Mouse (Mus musculus): ENCODE measurements around the gene Mmp24.
"Not testable (repeated sequence)": the region's sequence is repeated elsewhere in the genome, so short reads cannot be mapped to it uniquely, and the experiment has no call there.

Mmp24 gene

DNA sequence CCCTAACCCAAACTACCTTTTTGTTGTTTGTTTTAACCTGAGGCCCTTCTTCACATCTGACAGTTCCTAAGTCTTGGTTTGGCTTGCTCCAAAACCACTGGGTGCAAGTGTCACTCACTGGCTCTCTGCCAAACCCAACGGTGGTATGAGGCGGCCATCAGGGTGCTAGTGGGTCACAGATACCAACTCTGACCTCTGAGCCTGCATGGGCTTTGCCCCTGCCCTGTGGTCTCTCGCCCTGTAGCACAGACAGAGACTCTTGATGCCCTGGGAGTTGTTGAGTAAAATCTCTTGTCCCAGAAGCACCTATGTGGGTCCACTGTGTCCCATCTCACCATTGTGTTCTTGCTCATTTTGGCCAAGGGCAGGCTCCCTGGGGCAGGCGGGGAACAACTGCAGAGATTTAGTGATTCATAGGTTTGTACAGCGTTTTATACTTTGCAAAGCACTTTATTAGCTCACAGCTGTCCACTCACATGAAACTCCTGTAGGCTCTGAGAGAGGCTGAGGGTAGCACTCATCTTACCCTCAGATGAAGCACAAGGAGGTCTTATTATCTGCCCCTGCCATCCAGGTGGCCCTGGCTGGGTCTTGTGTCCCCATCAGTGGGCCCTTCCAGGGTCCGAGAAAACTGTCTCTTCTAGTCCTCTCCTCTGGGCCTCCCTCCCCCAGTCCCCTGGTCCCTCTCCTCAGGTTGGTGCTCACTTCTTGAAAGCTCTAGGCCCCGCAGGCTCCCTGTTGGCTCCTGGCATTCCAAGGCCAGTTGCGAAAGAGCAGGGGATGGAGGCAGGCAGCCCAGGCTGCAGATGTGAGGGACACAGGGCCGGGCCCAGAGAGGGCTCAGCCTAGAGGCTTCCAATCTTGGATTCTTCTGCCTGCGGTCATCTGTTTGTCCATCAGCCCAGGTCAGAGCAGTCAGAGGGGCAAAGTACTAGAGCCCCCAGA, 42.4 kb downstream of the Mmp24 start:
- no peak for DNase-seq

DNA sequence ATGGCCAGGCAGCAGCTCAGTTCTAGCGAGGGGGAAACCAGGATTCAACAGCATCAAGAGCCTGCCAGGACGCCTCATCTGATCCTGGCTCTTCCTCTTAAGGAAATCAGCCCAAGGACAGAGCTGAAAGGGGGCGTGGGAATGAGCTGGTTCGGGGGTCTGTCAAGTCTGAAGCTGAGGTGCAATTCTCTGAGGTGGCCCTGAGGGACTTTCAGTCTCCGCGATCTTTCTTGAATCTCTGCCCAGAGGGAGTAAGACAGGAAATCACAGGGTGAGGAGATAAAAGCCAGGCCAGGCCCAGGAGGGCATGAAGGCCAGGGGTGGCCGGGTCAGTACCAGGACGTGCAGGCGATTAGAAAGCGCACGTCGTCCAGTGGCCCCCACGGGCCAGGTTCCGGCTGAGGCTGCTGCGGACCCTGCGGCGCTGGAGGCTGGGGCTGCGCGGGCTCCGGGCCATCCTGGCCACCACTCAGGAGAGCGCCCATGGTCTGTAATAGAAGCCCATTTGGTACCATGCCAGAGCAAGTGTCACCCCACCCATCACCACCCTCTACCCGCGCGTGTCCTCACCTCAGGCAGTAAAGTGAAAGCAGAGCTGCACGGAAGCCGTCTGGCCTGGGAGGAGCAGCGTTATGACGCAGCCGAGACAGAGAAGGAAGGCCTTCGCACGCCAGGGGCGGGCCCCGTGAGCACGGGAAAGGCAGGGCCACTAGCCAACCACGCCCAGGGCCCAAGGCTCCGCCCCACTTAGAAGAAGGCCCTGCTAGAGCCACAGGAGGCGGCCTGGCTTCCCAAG, 43.7 kb downstream of the Mmp24 start:
- DNase-seq = peak; percentile 98

DNA sequence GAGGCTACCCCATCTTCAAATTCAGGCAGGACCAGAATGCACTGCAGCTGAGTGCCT, 44.1 kb downstream of the Mmp24 start, which contains the start of gene BC029722:
TSS of gene BC029722 (minus strand) at position 35 of the 57 bp plus-strand sequence.
- no peak for DNase-seq

DNA sequence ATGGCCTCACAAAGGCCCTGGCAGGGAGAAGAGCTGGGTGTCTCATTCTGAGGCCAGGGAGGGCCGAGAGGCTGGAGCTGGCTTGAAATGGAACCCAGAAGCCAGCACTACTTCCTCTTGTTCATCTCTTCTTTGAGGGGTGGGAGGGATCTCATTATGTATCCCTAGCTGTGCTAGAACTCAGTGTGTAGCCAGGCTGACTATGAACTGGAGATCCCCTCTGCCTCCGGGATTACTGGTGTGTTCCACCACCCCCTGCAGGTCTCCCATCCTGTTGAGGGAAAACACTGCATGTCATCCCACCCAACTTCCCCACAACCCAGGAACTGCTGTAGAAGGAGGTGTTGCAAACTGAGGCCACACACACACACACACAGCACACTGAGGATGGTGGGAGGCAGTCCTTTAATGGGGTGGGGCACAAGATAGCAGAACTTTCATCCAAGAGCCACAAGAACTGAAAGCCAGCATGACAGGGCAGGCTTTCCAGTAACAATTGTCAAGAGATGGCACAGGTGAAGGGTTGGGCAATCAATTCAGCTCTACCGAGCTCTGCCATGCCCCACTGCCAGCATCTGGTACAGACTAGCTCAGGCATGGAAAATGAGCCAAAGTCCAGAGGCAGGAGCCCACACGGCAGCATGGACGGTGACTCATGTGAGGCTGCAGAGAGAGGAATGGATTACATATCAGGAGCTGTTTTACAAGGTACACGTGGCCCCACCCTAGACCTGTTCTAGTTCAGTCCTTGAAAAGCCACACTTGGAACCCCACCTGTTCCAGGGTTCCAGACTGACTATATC, 44.5 kb downstream of the Mmp24 start:
- DNase-seq = no peak

DNA sequence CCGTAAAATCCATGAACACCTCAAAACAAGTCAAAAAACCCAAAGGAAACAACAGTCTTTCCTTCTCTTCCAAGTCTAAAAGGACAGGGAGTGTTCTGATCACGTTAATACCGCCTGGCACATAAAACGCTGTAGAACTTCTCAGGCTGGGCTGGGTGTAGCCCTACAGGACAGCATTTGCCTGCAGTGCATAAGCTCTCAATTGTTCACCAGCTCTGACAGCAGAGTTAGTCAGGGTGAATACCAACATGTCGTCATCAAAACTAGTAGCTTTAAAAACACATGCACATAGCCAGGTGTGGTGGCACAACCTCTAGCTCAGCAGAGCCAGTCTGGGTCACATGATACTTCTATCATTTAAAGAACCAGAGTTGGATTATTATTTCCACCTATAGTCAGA, 45.6 kb downstream of the Mmp24 start:
- DNase-seq = no peak

DNA sequence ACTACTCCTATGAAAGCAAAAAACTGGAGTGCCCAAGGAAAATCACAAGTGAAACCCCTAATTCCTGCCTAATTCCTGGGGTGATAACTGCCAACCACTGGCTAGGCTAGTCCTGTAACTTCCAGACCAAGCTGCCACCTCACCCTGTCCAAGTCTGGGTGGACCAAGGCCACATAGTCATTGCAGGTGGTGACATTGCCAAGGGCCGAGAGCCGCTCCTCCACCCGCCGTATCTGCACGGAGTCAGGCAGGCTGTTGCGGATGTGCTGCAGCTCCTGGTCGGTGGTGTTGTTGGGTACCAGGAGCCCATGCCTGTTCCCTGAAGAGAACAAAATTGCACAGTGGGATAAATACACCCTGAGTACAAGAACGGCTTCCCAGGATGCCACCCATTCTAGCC, 48.6 kb downstream of the Mmp24 start:
- no peak for DNase-seq

DNA sequence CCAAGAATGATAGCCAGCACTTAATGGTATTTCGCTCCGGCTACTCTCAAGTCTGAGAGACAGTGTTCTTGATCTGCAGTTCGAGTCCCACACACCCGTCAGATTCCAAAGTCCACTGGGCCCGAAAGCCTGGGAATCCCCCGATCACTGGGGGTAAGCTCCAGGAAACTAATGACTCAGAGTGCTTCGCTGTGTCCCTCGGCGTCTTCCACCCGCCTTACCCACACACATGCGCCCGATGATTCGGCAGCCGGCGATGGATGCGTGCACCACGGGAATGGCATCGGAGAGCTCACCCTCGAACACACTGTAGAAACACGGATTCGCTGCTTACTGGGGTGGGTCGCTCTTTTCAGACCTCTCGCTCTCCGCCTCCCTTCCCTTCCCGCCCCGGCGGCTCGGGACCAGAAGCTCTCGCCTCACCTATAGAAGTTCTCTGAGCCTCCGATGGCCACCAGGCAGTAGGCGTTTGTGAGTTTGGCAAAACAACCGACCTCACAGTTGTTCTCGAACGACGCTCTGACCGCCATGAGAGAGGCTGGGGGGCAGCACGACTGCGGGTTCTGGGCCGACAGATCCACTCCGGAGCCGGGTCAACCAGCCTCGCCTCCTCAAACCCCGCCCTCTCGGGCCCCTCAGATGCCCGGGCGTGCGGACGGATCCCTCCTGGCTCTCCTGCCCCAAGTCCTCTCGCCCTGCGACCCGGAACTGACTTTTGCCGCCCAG, 50.9 kb downstream of the Mmp24 start:
- no peak for DNase-seq

DNA sequence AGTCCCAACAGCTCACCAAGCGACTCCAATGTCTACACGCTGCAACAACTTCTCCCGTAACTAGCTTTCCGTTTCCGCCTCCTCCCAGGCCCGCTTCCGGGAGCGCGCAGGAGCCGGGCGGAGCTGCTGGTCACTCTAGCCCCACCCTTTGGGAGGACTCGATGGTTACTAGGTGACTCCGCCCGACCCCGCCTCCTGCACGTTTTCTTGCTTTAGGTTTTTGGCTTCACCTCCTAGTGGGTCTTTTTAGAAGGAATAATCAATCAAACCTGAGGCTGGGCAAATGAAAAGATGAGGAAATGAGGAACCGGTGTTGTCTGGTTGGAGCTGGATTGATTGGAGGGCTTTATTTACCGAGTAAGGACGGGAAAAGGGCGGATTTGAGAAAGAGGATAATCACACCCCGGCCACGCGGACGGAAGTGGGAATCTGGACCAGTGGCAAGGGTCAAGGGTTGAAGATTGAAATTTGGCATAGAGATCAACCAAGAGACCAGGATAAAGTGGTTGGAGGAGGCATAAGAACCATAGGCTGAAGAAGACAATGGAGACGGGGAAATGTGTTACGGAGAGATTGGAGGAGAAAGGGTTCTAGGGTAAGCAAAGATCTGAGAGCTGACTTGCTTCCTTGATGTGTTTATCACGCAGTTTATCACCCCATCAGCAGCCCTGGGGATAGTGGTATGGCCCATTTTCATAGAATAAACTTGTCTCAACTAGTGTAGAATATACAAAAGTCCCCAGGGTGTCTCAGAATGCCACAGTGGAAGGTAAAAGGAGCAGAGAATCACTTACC, 51.7 kb downstream of the Mmp24 start, which contains the start of gene Eif6:
TSS of gene Eif6 (minus strand) at position 296 of the 795 bp plus-strand sequence.
- peak; percentile 95 for DNase-seq

DNA sequence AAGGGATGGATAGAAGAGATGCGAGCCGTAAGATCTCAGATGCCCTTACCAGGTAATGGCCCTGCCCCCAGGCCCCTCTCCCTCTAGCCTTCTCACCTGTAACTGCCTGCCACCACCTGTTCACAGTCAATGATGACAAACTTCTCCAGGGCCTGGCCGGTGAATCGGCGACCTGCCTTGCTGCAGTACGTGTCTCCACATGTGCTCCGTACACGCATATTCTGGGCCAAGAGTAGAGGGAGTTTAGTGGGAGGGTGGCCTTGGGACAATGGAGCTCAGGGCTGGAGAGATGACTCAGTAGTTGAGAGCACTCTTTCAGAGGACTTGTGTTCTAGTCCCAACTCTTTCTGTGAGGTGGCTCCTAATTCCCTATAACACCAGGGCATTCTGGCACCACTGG, 55.7 kb downstream of the Mmp24 start:
- DNase-seq = no peak

DNA sequence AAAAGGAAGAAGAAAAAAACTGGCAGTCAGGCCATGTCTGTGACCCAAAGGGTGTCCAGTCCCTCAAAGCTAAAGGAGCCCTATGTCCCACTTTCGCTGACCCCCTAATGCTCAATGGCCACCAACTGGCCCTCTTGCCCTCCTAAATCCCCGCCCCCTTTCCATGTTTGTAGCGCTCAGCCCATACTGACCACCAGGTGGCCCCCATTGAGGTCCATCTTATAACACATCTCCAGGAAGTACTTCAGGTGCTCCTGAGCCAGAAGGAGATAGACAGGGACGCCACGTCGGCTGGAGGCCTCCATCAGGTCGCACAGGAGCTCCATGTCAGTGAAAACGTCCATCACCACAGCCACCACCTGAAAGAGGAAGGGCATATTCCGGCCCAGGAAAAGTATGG, 56.2 kb downstream of the Mmp24 start:
- DNase-seq = peak; percentile 40

DNA sequence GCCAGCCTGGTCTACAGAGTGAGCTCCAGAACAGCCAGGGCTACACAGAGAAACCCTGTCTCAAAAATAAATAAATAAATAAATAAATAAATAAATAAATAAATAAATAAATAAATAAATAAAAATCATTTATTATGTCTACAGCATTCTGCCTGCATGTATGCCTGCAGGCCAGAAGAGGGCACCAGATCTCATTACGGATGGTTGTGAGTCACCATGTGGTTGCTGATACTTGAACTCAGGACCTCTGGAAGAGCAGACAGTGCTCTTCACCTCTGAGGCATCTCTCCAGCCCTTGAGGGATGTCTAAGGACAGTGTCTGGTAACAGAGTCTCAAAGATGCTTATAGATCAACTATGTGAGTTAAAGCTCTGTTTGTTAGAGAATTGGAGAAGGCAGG, 56.9 kb downstream of the Mmp24 start:
- DNase-seq = not testable (repeated sequence)

DNA sequence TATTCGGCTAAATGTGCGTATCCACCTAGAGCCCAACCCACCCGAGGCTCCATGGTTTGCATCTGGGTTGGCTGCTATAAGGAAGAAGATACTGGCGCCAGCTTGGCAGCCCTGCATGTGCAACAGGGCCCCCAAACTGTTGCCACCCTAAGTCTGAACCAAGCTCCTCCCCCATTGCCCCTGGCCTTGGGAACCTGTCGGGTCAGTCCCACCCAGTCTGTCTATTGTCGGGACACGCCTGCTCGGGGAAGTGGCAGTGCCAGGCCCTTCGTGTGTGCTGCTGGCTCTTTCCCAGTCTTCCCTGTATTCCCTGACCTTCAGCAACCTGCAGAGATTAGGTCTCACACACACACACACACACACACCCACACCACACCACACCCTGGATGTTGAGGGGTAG, 59.6 kb downstream of the Mmp24 start, which contains the start of gene Fam83c:
TSS of gene Fam83c (minus strand) at position 123 of the 400 bp plus-strand sequence.
- DNase-seq = no peak

DNA sequence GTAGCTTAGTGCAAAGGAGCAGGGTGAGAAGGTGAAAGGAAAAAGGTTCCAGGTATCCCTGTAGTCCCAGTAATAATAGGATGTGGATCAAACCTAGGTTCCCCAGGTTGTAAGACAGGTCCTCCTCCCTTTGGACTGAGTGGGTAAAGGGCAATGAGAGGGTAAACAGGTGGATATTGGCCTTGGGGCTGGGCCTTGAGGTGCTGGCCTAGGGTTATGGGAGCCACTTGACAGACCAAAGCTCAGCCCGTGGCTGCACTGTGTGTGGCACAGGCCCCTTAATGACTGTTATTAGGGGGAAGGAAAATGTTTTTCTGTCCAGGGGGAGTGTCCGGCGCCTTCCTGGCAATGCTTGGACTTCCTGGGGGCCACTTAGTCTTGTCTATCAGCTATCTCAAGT, 62.8 kb downstream of the Mmp24 start:
- DNase-seq = no peak

DNA sequence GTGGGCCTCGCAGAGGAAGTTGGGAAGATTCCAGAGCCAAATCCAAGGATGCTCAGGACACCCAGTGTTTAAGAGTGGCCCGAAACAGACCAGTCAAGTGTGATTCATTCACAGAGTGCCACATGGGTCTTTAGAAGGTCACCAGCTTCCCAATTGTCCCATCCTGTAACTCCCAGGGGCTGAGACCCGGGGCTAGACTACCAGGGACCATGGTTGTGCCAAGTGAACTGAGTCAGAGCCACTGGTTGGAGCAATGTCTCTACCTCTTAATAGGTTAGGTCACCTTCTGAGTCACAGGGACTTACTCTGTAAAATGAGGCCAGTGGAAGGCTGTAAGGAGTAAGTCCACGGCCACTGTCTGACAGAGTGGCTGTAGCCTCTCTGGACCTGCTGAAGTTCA, 63.8 kb downstream of the Mmp24 start:
- no peak for DNase-seq

DNA sequence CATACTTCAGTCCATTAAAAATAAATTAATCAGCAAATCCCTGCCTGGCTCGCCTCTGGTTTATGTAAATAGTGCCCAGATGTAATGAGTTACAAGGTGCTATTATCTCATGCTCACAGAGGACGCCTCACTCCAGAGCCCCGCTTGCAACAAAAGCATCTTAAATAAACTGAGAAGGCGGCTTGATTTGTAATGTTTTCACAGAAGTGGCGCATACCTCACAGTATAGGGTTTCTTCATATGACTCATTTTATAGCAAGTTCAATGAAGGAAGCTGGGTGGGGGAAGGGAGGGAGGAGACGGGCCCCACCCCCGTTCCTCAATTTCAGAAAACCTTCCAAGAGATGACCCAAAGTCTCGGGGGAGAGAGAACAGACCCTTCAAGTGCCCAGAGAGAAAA, 71.8 kb downstream of the Mmp24 start:
- DNase-seq = no peak

DNA sequence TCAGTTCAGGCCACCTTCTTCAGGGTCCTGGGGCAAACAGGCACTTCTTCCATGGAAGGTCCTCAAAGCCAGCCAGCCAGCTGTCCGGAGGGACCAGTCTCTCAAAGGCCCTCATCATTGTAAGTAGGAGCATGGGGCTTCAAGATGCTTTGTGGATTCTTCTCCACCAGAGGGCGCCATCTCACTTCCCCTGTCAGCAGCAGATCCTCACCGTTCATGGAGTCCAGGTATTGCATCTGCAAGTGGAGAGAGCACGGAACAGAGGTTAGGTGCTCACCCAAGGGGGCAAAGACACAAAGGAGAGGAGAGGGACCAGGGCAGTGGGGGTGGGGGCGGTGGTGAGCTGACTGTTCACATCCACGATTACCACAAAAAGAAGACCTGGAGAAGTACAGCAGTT, 73.1 kb downstream of the Mmp24 start:
- DNase-seq = peak; percentile 86

DNA sequence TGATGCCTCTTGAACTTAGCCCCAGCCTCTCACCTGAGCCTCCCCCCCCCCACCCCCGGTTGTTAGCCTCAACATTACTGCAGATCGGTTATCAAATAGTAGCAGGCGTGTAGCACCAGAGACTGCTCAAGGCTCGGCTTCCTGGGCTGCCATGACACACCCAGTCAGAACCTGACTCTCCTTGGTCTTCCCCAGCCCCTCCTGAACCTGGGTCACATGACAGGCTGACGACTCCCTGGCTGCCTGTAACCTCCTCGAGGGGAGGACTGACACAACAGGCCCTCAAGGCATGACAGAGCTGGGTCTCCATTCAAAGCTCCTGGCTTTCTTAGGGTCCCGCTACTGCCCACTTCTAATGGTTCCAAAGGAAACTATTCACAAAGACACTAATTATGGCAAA, 74.3 kb downstream of the Mmp24 start:
- no peak for DNase-seq

DNA sequence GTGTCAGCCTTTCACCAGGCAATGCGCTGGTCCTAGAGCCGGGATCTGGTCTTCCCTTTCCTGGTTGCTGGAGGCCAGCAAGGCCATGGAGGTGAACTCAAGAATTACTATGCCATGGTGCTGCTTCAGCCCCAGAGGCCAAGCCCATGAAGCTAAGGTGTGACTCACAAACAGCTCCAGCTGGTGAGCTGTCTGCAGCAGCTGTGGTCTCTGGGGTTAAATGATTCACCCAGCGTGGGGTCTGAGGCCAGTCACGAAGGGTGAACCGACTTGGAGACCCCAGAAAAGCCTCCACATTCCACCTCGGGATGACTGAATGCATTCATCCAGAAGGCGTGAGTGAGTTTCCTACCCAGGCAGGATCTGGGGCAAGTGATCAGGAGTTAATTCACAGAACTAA, 75.0 kb downstream of the Mmp24 start:
- no peak for DNase-seq

DNA sequence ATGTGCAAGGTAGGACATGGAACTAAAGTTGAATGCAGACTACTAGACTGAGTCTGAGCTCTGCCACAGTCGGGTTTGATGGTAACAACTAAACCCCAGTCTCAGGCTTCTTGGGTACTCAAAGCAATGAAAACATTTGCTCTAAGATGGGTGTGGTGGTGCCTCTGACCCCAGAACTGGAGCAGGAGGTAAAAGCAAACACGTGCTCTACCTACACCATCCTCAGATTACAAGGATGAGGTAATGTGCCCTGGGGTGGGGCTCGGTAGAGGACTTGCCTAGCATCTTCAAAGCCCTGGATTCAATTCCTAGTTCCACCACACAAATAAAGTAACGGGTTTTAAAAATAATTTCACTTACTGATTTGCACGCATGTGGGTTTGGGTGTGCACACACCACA, 77.4 kb downstream of the Mmp24 start:
- DNase-seq = no peak

DNA sequence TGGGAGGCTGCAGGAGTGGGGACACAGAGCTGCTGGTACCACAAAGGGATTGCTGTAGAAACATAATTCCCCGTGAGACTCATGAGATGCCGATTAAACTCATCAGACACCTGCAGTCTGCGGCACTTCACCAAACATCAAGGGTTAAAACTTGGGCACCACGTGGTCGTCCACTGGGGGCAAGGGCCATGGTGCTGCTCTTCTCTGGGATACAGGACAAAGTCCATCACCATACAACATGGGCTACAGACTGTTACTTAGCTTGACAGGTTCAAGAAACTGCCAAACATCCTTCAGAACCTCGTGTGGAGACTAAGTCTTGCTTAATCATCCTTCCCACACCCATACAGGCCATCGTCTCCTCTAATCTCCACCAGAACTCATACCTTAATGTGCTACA, 85.0 kb downstream of the Mmp24 start:
- no peak for DNase-seq

DNA sequence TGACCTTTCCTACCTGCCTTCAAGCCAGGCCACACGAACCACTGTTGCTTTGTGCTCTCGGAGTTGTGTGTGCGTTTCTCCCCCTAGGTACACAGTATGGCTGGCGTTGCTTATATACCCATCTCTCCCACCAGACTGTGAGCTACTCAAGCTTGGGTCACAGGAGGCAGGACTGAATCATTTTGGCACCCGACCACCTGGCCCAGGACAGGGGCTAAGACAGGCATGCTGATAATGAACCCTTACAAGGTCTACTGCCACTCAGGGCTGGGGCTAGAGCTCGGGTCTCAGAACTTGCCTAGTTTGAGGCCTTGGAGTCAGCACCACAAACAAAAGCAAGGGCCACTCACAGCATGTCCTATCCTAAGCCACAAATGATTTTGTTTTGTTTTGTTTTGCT, 86.4 kb downstream of the Mmp24 start:
- DNase-seq = no peak

Measured in lung, postnatal 10 days (tissue).